Mouse (Mus musculus) spleen, adult 2 months (tissue): Measurements from ENCODE around the gene 0610030E20Rik.

Experiments
- CTCF ChIP-seq: fragments of 200-500 bp; IDR thresholded peaks from 2 replicates; pipeline ENCODE4 v1.5.1; 2011; ENCODE audit warnings: mild to moderate bottlenecking, inconsistent platforms; ENCODE audit not compliant: insufficient read depth, insufficient read length, insufficient replicate concordance; ENCODE audit errors: extremely low read depth
- POLR2A ChIP-seq: fragments of 200-500 bp; IDR thresholded peaks from 2 replicates; pipeline ENCODE4 v1.6.1; 2011; ENCODE audit warnings: low read depth, low read length, inconsistent platforms

- TF ChIP-seq CTCF, result no peak
- TF ChIP-seq POLR2A, result no peak
Measured at GRCm38 (mm10) chr6:72323786-72324508, 23.2 kb upstream of the 0610030E20Rik start.
